Mouse (Mus musculus) stomach, embryonic 15.5 days (tissue): ENCODE results near the gene Gm10964. TPM values are rescaled to one million over a fixed set of nuclear protein-coding genes. Genes with fewer than 3 reads are reported as not detected.
"Not testable (repeated sequence)": the region's sequence is repeated elsewhere in the genome, so short reads cannot be mapped to it uniquely, and the experiment has no call there.

Experiments used
- ATAC-seq: fragments of 200-750 bp; cut with Nextera tagmentation; 2 replicates; pipeline ENCODE4 v1.8.0; 2017; ENCODE audit warnings: low read depth, moderate number of reproducible peaks, moderate TSS enrichment; ENCODE audit not compliant: insufficient read depth, low FRiP score
- H3K27ac ChIP-seq: fragments of 300-500 bp; sonication (generic); 2 replicates; pipeline ENCODE4 v1.5.1; 2015; ENCODE audit warnings: mild to moderate bottlenecking, inconsistent platforms
- H3K27me3 ChIP-seq: fragments of 300-500 bp; sonication (generic); replicated peaks from 2 replicates; pipeline ENCODE4 v1.6.1; 2015; ENCODE audit warnings: inconsistent platforms
- H3K36me3 ChIP-seq: fragments of 300-500 bp; sonication (generic); 2 replicates; pipeline ENCODE4 v1.6.1; 2015; ENCODE audit warnings: inconsistent platforms
- H3K4me1 ChIP-seq: fragments of 300-500 bp; sonication (generic); 2 replicates; pipeline ENCODE4 v1.6.1; 2015; ENCODE audit warnings: inconsistent platforms
- H3K4me2 ChIP-seq: fragments of 300-500 bp; sonication (generic); 2 replicates; pipeline ENCODE4 v1.6.1; 2015; ENCODE audit warnings: mild to moderate bottlenecking, inconsistent platforms
- H3K4me3 ChIP-seq: fragments of 300-500 bp; sonication (generic); replicated peaks from 2 replicates; pipeline ENCODE4 v1.5.1; 2015; ENCODE audit warnings: inconsistent platforms
- H3K9ac ChIP-seq: fragments of 300-500 bp; sonication (generic); 2 replicates; pipeline ENCODE4 v1.6.1; 2015; ENCODE audit warnings: inconsistent platforms
- H3K9me3 ChIP-seq: fragments of 300-500 bp; sonication (generic); 2 replicates; pipeline ENCODE4 v1.6.1; 2016; ENCODE audit warnings: inconsistent platforms
- WGBS: fragments of 180-500 bp; shearing (Covaris S2); methylation state at CpG from one replicate; pipeline ENCODE4 v1.1.7; 2015; 5-methylcytosine and 5-hydroxymethylcytosine counted together
- polyA plus RNA-seq: library from polyadenylated mRNA; unstranded; fragments of >200 nt; fragmentation: Nextera tagmentation; extraction: Ambion mirVana; gene quantifications from 2 replicates; pipeline ENCODE4 v1.2.1, GENCODE M21; 2015

The Gm10964 gene
- polyA plus RNA-seq, 1 experiment from 2014 or later, result not detected

DNA sequence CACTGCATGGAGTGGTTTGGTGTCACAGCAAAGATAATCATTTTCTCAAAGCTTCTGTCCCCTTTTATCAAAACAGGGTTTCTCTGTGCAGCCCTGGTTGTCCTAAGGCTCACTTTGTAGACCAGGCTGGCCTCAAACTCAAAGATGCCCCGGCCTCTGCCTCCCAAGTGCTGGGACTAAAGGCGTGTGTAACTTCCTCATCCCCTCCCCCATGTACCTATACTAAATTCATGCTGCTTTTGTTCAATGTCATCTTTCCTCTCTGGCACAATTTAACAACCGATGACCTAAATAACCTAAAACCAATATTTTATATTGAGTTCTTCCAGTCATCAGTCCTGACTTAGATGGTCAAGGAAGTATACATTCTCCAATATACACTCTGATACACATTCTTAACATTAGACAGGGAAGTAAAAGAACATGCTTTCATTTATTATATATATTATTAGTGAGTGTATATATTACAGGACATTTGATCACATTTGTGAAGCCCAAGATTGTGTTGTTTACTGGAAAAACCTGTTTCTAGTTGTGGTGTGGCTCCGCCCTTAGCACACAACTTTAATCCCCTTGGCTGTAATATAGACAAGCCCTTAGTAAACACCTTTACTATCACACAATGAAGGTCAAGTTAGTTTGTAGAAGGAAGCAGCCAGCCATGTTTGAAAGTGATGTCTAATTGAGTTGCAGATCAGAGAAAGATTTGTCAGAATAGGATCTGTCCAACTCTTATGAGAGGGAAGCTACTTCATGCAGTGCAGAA is 43.9 kb downstream of the Gm10964 start:
- WGBS, result 67% methylated on average over 4 of the region's 4 CpGs
- H3K4me2 ChIP-seq, result no peak overlapping the region
- no peak overlapping the region for H3K4me3 ChIP-seq
- no peaks in the 10 kb centered on the region for H3K27me3 ChIP-seq
- no peaks in the 10 kb centered on the region for H3K9me3 ChIP-seq
- 0 out of 2 replicates have a peak, but pooled peaks have one; percentile 22 for ATAC-seq
- no peak overlapping the region for H3K9ac ChIP-seq
- peaks cover 11% of the 10 kb centered on the region; the same call in 1 of the 2 replicates for H3K4me1 ChIP-seq
- peak overlapping the region; percentile 59; the same call in 1 of the 2 replicates for H3K27ac ChIP-seq
- peaks cover 2% of the 10 kb centered on the region; the same call in 1 of the 2 replicates for H3K36me3 ChIP-seq

DNA sequence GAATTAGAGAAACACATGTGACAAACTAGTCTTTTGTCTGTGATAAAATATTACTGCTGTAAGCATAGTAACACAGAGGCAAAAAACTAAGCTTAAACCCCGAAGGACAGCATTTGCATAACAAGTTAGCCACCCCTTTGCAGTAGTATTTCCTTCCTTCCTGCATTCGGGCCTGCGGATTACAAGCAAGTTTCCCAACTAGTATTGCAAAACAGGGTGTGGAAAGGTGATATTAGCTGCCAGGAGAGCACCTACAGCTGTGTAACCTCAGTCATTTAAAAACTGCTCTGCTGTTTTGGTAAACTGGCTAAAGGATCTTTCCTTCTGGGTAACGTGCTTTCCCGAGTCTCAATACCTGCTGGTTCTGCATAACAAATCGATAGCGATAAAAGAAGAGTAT is 48.1 kb downstream of the Gm10964 start:
- no peaks in the 10 kb centered on the region for H3K9me3 ChIP-seq
- WGBS, result 63% methylated on average over 7 of the region's 7 CpGs
- H3K27ac ChIP-seq, result peak overlapping the region; percentile 21; the same call in 1 of the 2 replicates
- H3K36me3 ChIP-seq, result no peaks in the 10 kb centered on the region
- no peak overlapping the region for H3K9ac ChIP-seq
- H3K27me3 ChIP-seq, result no peaks in the 10 kb centered on the region
- H3K4me2 ChIP-seq, result no peak overlapping the region
- H3K4me1 ChIP-seq, result peaks cover 11% of the 10 kb centered on the region; the same call in 1 of the 2 replicates
- no peak overlapping the region for H3K4me3 ChIP-seq
- no peak for ATAC-seq

DNA sequence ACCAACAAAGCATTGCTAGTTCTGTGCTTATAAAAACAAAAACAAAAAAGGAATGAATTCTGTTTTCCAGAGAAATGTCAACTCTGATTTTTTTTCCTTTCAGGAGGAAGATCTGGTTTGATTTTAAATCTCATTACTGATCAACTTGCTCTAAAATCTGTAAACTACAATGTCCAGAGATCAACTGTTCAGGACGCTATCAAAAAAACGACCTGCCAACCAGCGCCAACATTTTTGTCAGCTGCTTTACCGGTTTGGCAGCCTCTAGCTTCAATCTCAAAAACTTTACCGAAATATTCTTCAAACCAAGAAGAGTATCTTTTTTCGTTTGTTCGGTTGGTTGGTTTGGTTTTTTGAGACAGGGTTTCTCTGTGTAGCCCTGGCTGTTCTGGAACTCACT is 49.9 kb downstream of the Gm10964 start:
- no peak overlapping the region for H3K27ac ChIP-seq
- H3K9me3 ChIP-seq, result no peaks in the 10 kb centered on the region
- no peak overlapping the region for H3K9ac ChIP-seq
- H3K4me2 ChIP-seq, result peak overlapping the region; percentile 76
- WGBS, result 70% methylated on average over 7 of the region's 7 CpGs
- H3K27me3 ChIP-seq, result no peaks in the 10 kb centered on the region
- peak overlapping the region; percentile 91 for H3K4me3 ChIP-seq
- H3K4me1 ChIP-seq, result peaks cover under 1% of the 10 kb centered on the region; the same call in 1 of the 2 replicates
- no peaks in the 10 kb centered on the region for H3K36me3 ChIP-seq
- no peak for ATAC-seq

DNA sequence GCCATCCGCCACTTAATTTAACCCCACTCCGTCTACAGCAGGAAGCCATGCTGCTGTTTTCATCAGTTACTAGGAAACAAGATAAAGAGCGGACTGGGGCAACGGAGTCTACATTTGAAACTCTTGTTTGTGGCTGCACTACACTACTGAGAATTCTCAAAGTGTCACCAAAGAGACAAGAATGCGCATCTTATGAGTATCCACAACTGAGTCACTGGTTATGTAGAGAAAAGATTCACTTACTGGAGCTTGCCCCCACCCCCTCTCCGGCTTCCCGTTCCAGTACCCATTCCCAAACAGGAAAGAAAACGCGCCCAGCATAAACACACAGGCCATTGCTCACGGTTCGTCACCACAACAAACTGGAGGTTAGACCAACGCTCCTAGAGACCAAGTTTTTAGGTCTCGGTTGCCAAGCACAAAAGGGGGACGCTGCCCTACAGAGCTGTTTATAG is 50.8 kb downstream of the Gm10964 start:
- 1% methylated on average over 14 of the region's 14 CpGs for WGBS
- no peaks in the 10 kb centered on the region for H3K27me3 ChIP-seq
- peak overlapping the region; percentile 90 for H3K27ac ChIP-seq
- no peaks in the 10 kb centered on the region for H3K4me1 ChIP-seq
- peak overlapping the region; percentile 76 for H3K4me2 ChIP-seq
- H3K9me3 ChIP-seq, result no peaks in the 10 kb centered on the region
- peak overlapping the region; percentile 91 for H3K4me3 ChIP-seq
- ATAC-seq, result no peak
- no peaks in the 10 kb centered on the region for H3K36me3 ChIP-seq
- peak overlapping the region; percentile 84 for H3K9ac ChIP-seq

DNA sequence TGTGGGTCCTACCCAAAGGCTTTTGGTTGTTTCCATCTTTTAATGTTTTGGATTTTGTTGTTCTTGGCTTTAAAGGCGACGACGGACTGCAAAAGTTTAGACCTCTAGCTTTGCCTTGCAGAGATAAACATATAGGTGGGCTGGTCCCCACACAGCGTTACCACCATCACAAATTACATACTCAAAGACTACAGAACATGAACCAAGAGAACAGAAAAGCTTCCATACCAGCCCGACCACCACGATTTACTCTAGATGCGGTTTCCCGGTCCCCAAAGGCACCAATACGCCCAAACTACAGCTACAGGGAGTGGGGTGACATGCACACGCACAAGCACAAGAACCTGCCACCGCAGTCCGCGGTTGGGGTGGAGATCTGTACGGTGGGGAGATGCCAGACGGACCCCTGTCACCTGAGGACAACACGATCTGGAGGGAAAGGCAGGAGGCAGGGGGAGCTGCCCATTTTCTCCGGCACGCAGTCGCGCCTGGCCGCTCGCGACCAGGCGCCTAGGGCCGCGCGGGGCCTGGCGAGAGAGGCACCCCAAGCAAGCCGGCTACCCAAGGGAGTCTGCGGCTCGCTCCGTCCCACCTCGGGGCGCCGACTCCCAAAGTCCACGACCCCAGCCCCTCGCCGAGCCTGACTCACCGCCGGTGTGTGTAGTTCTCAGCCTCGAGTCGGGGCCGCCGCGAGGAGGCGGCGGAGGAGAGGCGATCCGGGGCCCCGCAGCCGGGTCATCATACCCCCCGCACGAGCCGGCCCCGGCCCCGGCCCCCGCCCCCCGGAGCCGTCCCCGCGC is 51.4 kb downstream of the Gm10964 start:
- Histone ChIP-seq H3K36me3 (no peaks in the 10 kb centered on the region), H3K27me3 (no peaks in the 10 kb centered on the region), H3K27ac (peak overlapping the region; percentile 90), H3K9me3 (no peaks in the 10 kb centered on the region), H3K4me2 (peak overlapping the region; percentile 76), H3K9ac (peak overlapping the region; percentile 84), H3K4me1 (no peaks in the 10 kb centered on the region), H3K4me3 (peak overlapping the region; percentile 91)
- peak; percentile 68 for ATAC-seq
- WGBS, result under 1% methylated on average over 51 of the region's 61 CpGs

DNA sequence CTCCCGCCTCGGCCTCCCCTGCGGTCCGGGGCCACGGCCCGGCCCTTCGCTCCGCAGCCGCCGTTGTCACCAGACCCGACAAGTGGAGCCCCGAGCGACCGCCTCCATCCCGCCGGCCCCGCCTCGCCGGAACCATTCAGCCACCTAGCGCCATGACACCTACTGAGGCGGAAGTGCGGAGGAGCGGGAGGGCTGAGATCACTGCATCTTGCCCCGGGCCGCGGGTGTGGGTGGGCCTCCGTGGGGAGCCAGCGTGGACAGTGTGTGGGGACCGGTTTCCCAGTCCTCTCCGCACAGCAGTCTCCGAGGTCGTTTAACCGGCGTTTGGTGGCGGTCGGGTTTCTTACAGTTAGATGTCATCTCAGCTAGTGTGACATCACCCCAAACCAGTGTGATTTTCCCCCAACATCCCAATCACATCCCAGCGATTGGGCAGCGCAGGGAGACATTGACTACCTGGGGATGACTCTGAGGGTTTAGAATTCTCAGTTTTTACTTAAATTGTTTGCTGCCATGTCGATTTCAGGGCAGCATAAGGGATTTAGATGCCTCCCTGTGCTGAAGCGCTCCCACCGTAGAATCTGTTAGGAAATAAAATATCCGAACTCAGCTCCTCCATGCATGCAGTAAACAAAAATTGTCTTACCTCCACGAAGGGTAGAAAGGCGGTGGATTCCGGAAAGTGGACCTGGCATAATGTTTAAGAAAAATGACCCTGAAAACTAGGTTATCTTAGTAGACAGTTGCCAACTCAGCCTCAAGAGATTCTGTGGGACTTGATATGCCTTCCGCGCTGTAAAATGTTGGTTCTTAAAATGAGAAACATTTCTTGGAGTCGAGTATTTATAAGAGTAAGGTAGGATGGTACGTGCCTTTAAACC is 52.3 kb downstream of the Gm10964 start, which contains the start of gene Hipk1:
Gene Hipk1 (minus strand): TSS at position 334 of the 881 bp plus-strand sequence.
- Histone ChIP-seq H3K4me3 (peak within 1 kb of the TSS; percentile 91), H3K4me1 (no peaks in the 10 kb centered on the region), H3K4me2 (peak within 1 kb of the TSS; percentile 76), H3K27ac (peak within 1 kb of the TSS; percentile 90), H3K36me3 (no peaks in the 10 kb centered on the region), H3K27me3 (no peaks in the 10 kb centered on the region), H3K9ac (peak within 1 kb of the TSS; percentile 84), H3K9me3 (no peaks in the 10 kb centered on the region)
- whole genome bisulfite sequencing, result 9% methylated on average over 49 of the region's 49 CpGs
- ATAC-seq, result peak; percentile 93

DNA sequence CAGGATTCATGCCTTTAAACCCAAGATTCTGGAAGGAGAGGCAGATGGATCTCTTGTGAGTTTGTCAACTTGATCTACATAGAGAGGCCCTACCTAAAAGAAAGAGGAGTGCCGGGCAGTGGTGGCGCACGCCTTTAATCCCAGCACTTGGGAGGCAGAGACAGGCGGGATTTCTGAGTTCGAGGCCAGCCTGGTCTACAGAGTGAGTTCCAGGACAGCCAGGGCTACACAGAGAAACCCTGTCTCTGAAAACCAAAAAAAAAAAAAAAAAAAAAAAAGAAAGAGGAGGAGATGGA is 52.9 kb downstream of the Gm10964 start:
- not testable (repeated sequence) for H3K4me1 ChIP-seq, H3K27me3 ChIP-seq, ATAC-seq, H3K36me3 ChIP-seq, H3K9me3 ChIP-seq, H3K9ac ChIP-seq
- Histone ChIP-seq H3K4me3 (0 out of 2 replicates have a peak overlapping the region, but pooled peaks have one; percentile 91), H3K27ac (peak overlapping the region; percentile 90; the same call in 1 of the 2 replicates), H3K4me2 (peak overlapping the region; percentile 76; the same call in 1 of the 2 replicates)
- 70% methylated on average over 5 of the region's 5 CpGs for WGBS

DNA sequence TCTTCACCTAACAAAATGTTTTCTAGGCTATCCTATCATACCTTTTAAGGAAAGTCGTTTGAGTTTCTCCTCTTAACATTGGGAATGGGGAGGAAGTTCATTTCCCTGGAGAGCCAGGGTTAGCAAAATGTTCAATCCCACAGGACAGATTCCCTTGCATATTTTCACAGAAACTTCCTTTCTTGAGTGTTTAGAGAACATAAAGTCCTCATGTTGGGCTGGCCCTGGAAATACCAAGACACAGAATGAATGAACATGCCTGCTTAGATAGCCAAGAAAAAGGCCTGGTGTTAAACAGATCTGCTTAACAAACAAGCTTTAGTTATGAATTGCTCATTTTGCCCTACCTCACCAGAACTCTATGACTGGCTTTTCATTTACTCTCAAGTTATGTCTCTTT is 53.4 kb downstream of the Gm10964 start:
- WGBS, result 74% methylated on average over 1 of the region's 1 CpGs
- H3K4me2 ChIP-seq, result no peak overlapping the region
- H3K27me3 ChIP-seq, result no peaks in the 10 kb centered on the region
- no peak overlapping the region for H3K27ac ChIP-seq
- no peak overlapping the region for H3K9ac ChIP-seq
- no peaks in the 10 kb centered on the region for H3K4me1 ChIP-seq
- no peaks in the 10 kb centered on the region for H3K9me3 ChIP-seq
- H3K4me3 ChIP-seq, result no peak overlapping the region
- ATAC-seq, result no peak
- no peaks in the 10 kb centered on the region for H3K36me3 ChIP-seq

Other genes starting within 250 kb of the Gm10964 start
- gene Syt6, start 164.1 kb upstream of the Gm10964 start, polyA plus RNA-seq, result 2.5 and 2.6 TPM in 2 replicates
- 0.18 and 0.74 TPM in 2 replicates for gene Atg4a-ps, start 93.3 kb upstream of the Gm10964 start, polyA plus RNA-seq
- 49.2 and 52.1 TPM in 2 replicates for gene Olfml3, start 1.4 kb upstream of the Gm10964 start, polyA plus RNA-seq
- gene Hipk1, start 52.2 kb downstream of the Gm10964 start, polyA plus RNA-seq, result 10.1 and 11.1 TPM in 2 replicates
- gene Dclre1b, start 70.1 kb downstream of the Gm10964 start, polyA plus RNA-seq, result 21.7 and 24.1 TPM in 2 replicates
- gene Ap4b1, start 70.2 kb downstream of the Gm10964 start, polyA plus RNA-seq, result 19.5 and 19.6 TPM in 2 replicates
- gene Gm43064, start 70.2 kb downstream of the Gm10964 start, polyA plus RNA-seq, result 0.19 and 0.68 TPM in 2 replicates
- 0.23 and 0.68 TPM in 2 replicates for gene Bcl2l15, start 93.2 kb downstream of the Gm10964 start, polyA plus RNA-seq
- 1.8 TPM in 2 replicates for gene Ptpn22, start 120.4 kb downstream of the Gm10964 start, polyA plus RNA-seq
- gene Rsbn1, start 174.8 kb downstream of the Gm10964 start, polyA plus RNA-seq, result 10.2 and 11.7 TPM in 2 replicates
- gene Phtf1, start 228.7 kb downstream of the Gm10964 start, polyA plus RNA-seq, result 23.6 and 25.3 TPM in 2 replicates